Mouse (Mus musculus) limb, embryonic 13.5 days (tissue): ENCODE data around the gene Bean1. TPM values are rescaled to one million over a fixed set of nuclear protein-coding genes. Genes with fewer than 3 reads are reported as not detected.
A peak's percentile ranks its signal among the peaks of the same experiment; 100 is the strongest.

Experiments
- ATAC-seq: fragments of 200-750 bp; cut with Nextera tagmentation; 2 replicates; pipeline ENCODE4 v1.8.0; 2017; ENCODE audit warnings: low read depth, moderate number of reproducible peaks, moderate TSS enrichment; ENCODE audit not compliant: low FRiP score
- H3K27ac ChIP-seq: fragments of 300-500 bp; sonication (generic); 2 replicates; pipeline ENCODE4 v1.5.1; 2015; ENCODE audit warnings: inconsistent platforms, mild to moderate bottlenecking, moderate library complexity
- H3K27me3 ChIP-seq: fragments of 300-500 bp; sonication (generic); 2 replicates; pipeline ENCODE4 v1.6.1; 2015; ENCODE audit warnings: mild to moderate bottlenecking, inconsistent platforms
- H3K36me3 ChIP-seq: fragments of 300-500 bp; sonication (generic); 2 replicates; pipeline ENCODE4 v1.6.1; 2015; ENCODE audit warnings: inconsistent platforms, mild to moderate bottlenecking, moderate library complexity
- H3K4me1 ChIP-seq: fragments of 300-500 bp; sonication (generic); 2 replicates; pipeline ENCODE4 v1.6.1; 2015; ENCODE audit warnings: inconsistent platforms
- H3K4me2 ChIP-seq: fragments of 300-500 bp; sonication (generic); replicated peaks from 2 replicates; pipeline ENCODE4 v1.6.1; 2015; ENCODE audit warnings: inconsistent platforms, mild to moderate bottlenecking, moderate library complexity
- H3K4me3 ChIP-seq: fragments of 300-500 bp; sonication (generic); 2 replicates; pipeline ENCODE4 v1.5.1; 2015; ENCODE audit warnings: moderate library complexity, mild to moderate bottlenecking, inconsistent platforms
- H3K9ac ChIP-seq: fragments of 300-500 bp; sonication (generic); 2 replicates; pipeline ENCODE4 v1.6.1; 2015; ENCODE audit warnings: mild to moderate bottlenecking, inconsistent platforms
- H3K9me3 ChIP-seq: fragments of 300-500 bp; sonication (generic); 2 replicates; pipeline ENCODE4 v1.6.1; 2016; ENCODE audit warnings: inconsistent platforms
- WGBS: fragments of 180-500 bp; shearing (Covaris S2); methylation state at CpG from one replicate; pipeline ENCODE4 v1.1.7; 2015; 5-methylcytosine and 5-hydroxymethylcytosine counted together
- polyA plus RNA-seq: library from polyadenylated mRNA; unstranded; fragments of >200 nt; fragmentation: Nextera tagmentation; extraction: Ambion mirVana; gene quantifications from 2 replicates; pipeline ENCODE4 v1.2.1, GENCODE M21; 2015

Bean1 gene
- polyA plus RNA-seq, 1 experiment from 2014 or later = 0.95 TPM

DNA sequence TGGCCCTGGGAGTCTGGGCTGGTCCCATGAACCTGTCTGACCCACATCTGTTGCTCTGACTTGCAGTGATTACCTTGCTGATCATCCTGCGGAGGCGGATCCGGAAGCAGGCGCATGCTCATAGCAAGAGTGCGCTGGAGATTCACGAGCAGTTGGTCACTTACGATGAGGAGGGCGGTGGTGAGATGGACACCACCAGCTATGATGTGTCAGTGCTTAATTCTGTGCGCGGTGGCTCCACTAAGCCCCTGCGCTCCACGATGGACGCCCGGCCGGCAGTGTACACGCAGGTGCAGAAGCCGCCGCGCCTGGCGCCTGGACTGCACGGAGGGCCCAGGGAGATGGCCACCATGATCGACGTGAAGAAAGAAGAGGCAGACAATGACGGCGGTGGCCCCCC is 27.8 kb upstream of the Bean1 start:
- no peaks in the 10 kb centered on the region for H3K4me1 ChIP-seq
- H3K4me2 ChIP-seq = no peak overlapping the region
- ATAC-seq = no peak
- H3K9me3 ChIP-seq = no peaks in the 10 kb centered on the region
- no peaks in the 10 kb centered on the region for H3K27me3 ChIP-seq
- 87% methylated on average over 25 of the region's 25 CpGs for WGBS
- no peaks in the 10 kb centered on the region for H3K36me3 ChIP-seq
- no peak overlapping the region for H3K4me3 ChIP-seq
- no peak overlapping the region for H3K27ac ChIP-seq
- H3K9ac ChIP-seq = no peak overlapping the region

DNA sequence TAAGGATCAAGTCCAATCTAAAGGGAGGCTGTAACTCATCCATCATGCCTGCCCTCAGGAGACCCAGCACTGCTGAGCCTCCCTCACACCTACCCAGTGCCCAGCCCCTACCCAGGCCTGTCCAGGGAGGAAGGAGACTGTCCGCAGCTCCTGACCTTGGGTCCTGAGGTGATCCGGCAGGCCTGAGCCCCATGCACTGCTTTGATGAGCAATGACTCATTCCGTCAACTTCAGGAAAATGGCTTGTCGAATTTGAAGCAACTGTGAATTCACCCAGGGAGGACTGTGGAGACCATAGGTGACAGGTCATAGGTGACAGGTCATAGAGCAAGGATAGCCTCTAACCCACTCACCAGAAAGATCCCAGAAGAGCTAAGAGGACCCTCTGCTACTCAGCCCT is 26.9 kb upstream of the Bean1 start:
- Histone ChIP-seq H3K4me3 (no peak overlapping the region), H3K9ac (no peak overlapping the region), H3K4me2 (no peak overlapping the region), H3K27me3 (no peaks in the 10 kb centered on the region), H3K4me1 (no peaks in the 10 kb centered on the region), H3K9me3 (no peaks in the 10 kb centered on the region), H3K27ac (no peak overlapping the region), H3K36me3 (no peaks in the 10 kb centered on the region)
- 67% methylated on average over 4 of the region's 4 CpGs for WGBS
- no peak for ATAC-seq

DNA sequence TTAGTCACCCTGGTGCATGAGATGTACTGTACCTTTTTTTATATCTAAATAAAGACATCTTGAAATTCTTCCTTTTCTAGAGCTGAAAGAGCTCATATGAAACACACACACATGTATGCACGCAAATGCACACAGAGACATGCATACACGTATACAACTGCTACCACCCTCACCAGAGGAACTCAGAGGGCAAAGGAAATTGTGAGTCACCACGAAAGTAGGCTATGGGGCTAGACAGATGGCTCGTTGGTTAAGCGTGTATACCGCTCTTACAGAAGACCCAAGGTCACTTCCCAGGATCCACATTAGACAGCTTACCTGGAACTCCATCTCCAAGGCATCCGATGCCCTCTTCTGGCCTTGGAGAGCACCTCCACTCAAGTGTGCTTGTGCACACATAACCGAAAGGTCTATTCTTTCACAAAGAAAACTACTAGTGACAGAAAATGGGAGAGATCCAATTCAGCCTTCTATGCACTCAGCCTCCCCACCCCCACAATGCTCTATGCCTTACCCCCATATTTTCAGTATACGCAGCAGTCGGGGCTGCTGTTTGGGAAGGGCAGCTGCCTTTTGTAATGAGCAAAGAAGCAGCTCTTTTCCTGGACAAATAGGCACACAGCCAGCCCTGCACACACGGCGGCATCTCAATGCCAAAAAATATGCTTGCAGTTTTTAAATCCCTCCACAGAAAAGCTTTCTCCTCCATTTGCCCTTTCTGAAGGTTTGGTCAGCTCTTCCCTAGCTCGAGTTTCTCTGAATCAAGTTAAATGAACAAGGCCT is 25.6 kb upstream of the Bean1 start:
- no peak overlapping the region for H3K9ac ChIP-seq
- 84% methylated on average over 13 of the region's 13 CpGs for WGBS
- H3K9me3 ChIP-seq = no peaks in the 10 kb centered on the region
- H3K4me1 ChIP-seq = no peaks in the 10 kb centered on the region
- no peak for ATAC-seq
- H3K27ac ChIP-seq = no peak overlapping the region
- H3K36me3 ChIP-seq = no peaks in the 10 kb centered on the region
- H3K27me3 ChIP-seq = no peaks in the 10 kb centered on the region
- H3K4me2 ChIP-seq = no peak overlapping the region
- no peak overlapping the region for H3K4me3 ChIP-seq

DNA sequence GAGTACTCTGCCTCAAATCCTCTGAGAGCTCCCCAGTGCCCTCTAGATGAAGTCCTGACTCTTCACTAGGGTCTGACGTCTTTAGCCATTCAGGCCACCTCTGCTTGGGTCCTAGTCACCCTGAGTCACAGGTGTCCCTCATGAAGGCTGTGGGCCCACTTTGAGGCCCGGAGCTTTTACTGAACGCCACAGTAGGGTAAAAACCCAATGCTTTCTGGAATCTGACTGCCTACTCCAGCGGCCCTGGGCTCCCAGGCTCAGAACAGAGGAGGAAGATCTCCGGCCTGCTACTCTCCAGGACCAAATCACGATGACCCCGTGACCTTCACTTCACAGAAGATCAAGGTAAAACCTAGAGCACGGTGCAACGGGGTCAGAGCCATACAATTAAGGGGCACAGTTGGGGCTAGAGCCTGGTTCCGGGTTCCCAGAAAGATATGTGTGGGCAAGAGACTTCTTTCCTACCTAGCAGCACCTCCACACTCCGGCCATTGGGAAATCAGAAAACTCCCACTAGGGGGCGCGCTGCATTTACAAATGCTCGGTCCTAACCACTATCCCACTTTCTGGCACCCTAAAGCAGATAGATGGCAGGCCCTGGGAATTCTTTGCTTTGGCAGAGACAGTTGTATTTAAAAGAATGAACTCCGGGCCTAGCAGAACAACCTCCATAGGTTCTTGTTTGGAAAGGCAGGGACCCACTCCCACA is 24.1 kb upstream of the Bean1 start:
- Histone ChIP-seq H3K36me3 (no peaks in the 10 kb centered on the region), H3K4me1 (no peaks in the 10 kb centered on the region), H3K9me3 (no peaks in the 10 kb centered on the region), H3K9ac (no peak overlapping the region), H3K27ac (no peak overlapping the region), H3K4me2 (no peak overlapping the region), H3K27me3 (no peaks in the 10 kb centered on the region), H3K4me3 (no peak overlapping the region)
- peak; percentile 81; the same call in 1 of the 2 replicates for ATAC-seq
- WGBS = 32% methylated on average over 15 of the region's 15 CpGs

DNA sequence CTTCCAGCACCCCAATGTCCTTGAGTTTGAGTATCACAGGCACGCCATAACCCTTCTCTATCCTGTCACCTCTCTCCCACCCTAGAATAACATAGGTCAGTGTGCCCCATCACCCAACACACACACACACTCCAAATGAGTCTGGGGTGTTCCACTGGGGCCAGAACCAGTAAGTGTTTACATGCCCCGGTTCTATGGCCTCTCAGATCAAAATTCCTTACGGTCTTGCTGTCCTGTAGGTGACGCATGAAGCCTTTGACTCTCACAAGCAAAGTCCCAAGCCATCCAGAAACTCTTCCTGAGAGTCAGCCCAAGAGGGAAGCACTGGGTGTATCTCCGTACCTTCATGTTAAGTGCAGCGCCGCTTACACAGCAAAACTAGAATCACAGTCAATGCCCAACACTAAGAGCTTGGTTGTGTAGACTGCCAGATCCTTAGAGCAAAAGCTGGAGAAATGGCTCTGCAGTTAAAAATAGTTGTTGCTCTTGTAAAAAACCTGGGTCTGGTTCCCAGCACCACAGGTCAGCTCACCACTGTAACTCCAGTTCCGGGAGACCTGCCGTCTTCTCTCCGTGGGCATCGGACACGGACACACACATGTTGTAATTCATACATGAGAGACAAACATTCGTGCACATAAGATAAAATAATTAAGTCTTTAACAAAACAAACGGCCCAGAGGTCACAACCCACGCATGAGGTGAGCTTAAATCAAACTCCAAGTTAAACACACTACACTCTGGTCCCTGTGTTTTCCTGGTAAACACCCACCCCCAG is 23.3 kb upstream of the Bean1 start:
- H3K27ac ChIP-seq = no peak overlapping the region
- no peaks in the 10 kb centered on the region for H3K27me3 ChIP-seq
- no peak for ATAC-seq
- no peaks in the 10 kb centered on the region for H3K4me1 ChIP-seq
- H3K9ac ChIP-seq = no peak overlapping the region
- 88% methylated on average over 15 of the region's 15 CpGs for WGBS
- no peak overlapping the region for H3K4me3 ChIP-seq
- no peaks in the 10 kb centered on the region for H3K36me3 ChIP-seq
- H3K4me2 ChIP-seq = no peak overlapping the region
- no peaks in the 10 kb centered on the region for H3K9me3 ChIP-seq

DNA sequence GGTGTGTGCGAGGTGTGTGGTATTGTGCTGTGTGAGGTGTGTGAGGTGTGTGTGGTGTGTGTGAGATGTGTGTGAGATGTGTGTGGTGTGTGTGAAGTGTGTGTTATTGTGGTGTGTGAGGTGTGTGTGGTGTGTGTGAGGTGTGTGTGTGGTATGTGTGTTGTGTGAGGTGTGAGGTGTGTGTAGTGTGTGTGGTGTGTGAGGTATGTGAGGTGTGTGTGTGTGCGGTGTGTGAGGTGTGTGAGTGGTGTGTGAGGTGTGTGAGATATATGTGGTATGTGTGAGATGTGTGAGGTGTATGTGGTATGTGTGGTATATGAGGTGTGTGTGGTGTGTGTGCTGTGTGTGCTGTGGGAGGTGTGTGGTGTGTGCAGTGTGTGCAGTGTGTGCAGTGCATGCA is 22.3 kb upstream of the Bean1 start:
- Histone ChIP-seq H3K9ac (no peak overlapping the region), H3K36me3 (no peaks in the 10 kb centered on the region), H3K4me1 (no peaks in the 10 kb centered on the region), H3K4me2 (no peak overlapping the region), H3K27me3 (no peaks in the 10 kb centered on the region), H3K9me3 (no peaks in the 10 kb centered on the region), H3K4me3 (no peak overlapping the region), H3K27ac (no peak overlapping the region)
- no peak for ATAC-seq
- 92% methylated on average over 2 of the region's 2 CpGs for WGBS

DNA sequence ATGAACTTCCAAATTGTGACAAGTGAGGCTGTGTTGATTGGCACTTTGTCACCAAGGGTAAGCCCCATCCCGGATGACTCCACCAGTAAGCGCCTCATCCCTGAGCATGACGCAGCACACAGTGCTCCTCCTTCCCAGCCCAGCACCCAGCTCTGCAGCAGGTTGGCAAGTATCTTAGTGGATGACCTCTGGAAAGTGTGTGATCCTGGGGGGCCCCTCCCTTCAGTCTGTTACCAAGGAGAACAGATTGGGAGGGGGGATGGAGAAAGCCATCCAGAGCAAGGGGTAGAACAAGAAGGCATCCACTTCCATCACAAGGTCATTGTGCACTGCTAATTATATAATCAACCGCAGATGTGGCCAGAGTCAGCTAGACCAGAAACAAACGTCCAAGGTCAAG is 9.5 kb upstream of the Bean1 start:
- no peaks in the 10 kb centered on the region for H3K4me1 ChIP-seq
- peaks cover 3% of the 10 kb centered on the region; the same call in 1 of the 2 replicates for H3K27me3 ChIP-seq
- H3K36me3 ChIP-seq = no peaks in the 10 kb centered on the region
- 65% methylated on average over 5 of the region's 5 CpGs for WGBS
- no peaks in the 10 kb centered on the region for H3K9me3 ChIP-seq
- H3K27ac ChIP-seq = no peak overlapping the region
- H3K9ac ChIP-seq = no peak overlapping the region
- H3K4me2 ChIP-seq = no peak overlapping the region
- no peak overlapping the region for H3K4me3 ChIP-seq
- ATAC-seq = no peak

DNA sequence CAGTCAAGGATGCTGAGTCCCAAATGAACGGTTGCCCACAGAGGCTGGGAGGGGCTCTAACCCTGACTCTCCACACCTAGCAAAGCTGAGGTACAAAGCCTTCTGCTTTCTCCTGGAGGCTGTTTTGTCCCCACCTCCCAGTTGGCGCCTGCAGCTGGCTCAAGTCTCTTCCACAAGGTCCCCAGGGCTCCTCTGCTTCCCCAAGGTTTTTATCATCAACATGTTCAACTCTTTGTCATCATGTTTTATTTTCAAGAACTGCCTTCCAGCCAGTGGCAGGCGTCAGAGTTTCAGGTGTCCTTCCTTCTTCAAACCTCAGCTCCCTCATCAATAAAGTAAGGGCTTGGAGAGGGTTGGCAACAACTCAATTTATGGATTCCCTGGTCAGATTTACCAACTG is 781 bp upstream of the Bean1 start:
- H3K36me3 ChIP-seq = no peaks in the 10 kb centered on the region
- no peak overlapping the region for H3K27ac ChIP-seq
- H3K4me1 ChIP-seq = peaks cover 8% of the 10 kb centered on the region
- no peak overlapping the region for H3K4me2 ChIP-seq
- ATAC-seq = no peak
- no peaks in the 10 kb centered on the region for H3K9me3 ChIP-seq
- H3K4me3 ChIP-seq = no peak overlapping the region
- H3K9ac ChIP-seq = no peak overlapping the region
- WGBS = 73% methylated on average over 3 of the region's 3 CpGs
- H3K27me3 ChIP-seq = peaks cover 64% of the 10 kb centered on the region

DNA sequence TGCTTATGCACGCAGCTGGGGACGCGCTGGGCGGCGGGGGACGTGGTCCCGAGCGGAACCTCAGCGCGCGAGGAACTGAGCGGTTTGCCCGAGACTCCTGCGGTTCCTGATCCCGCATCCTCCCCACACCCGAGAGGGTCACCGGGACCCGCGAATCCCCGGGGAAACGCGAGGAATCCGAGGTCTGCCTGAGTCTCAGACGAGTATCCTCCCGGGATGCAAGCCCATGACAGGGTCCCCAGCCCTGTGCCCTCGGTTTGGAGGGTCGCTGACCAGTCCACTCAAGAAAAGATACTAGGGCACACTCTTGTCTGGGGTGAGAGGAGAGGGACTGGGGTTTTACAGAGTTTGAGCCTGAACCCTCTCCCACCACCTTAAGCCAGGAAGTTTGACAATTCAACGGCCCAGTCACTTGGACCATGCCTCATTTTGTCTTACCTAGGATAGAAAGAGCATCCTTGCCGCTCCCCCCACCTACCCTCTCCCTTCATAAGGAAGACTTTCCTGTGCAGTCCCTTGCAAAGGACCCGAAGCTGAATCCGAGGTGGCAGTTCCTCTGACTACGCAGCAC is 893 bp downstream of the Bean1 start:
- ATAC-seq = peak; percentile 25; the same call in 1 of the 2 replicates
- no peak overlapping the region for H3K27ac ChIP-seq
- H3K9me3 ChIP-seq = no peaks in the 10 kb centered on the region
- H3K4me1 ChIP-seq = peaks cover 8% of the 10 kb centered on the region
- peak overlapping the region; percentile 66 for H3K4me3 ChIP-seq
- peaks cover 70% of the 10 kb centered on the region for H3K27me3 ChIP-seq
- 7% methylated on average over 20 of the region's 32 CpGs for WGBS
- H3K9ac ChIP-seq = peak overlapping the region; percentile 78
- H3K4me2 ChIP-seq = peak overlapping the region; percentile 95
- H3K36me3 ChIP-seq = no peaks in the 10 kb centered on the region

DNA sequence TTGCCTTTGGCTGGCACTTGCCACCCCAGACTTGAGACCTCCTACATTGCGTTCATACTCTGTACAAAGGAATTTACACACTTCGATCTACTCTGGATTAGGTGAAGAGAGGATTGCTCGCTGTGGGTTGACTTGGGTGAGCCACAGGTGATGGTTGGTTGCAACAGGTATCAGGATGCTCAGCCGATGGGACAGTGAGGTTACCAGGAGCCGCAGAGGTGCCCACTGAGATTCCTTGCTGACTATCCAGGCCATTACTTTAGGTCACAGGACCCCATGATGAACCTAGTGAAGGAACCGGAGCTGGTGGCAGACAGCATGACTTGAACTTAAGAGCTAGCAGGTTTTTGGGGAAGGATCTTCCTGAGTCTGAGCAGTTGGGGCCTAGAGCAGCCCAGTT is 2.2 kb downstream of the Bean1 start:
- no peak overlapping the region for H3K9ac ChIP-seq
- no peak overlapping the region for H3K4me2 ChIP-seq
- 91% methylated on average over 6 of the region's 6 CpGs for WGBS
- H3K36me3 ChIP-seq = no peaks in the 10 kb centered on the region
- H3K4me1 ChIP-seq = peaks cover 8% of the 10 kb centered on the region
- ATAC-seq = no peak
- H3K4me3 ChIP-seq = no peak overlapping the region
- no peaks in the 10 kb centered on the region for H3K9me3 ChIP-seq
- H3K27me3 ChIP-seq = peaks cover 66% of the 10 kb centered on the region
- no peak overlapping the region for H3K27ac ChIP-seq

DNA sequence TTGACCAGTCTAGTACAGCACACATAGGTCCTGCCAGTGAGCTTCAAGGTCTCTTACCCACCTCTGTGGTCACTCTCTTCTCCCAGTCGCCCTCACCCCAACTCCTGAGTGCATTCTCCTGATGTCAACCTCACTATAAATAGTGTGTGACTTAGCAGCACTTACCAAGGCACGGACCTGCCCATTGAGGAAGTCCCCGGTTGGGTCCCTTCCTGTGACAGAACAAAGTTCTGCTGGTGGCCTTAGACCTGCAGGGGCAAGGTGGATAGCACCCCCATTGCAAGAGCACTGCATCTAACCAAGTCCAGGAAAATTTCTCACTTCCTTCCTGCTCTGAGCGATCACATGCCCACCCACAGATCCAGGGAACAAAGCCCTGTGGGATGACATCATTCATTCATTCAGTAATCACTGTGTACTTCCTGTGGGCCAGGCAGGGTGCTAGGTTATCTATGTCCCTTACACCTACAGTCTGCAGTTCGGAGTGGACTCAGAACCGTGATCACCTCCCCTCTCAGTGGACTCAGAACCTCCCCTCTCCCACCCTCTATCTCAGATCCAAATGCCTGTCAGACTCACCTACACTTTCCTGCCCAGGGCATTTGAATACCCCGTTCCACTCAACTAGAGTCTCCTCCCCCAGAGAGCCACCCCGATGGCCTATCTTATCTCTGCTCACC is 5.7 kb downstream of the Bean1 start:
- 67% methylated on average over 8 of the region's 8 CpGs for WGBS
- H3K4me2 ChIP-seq = no peak overlapping the region
- H3K27ac ChIP-seq = no peak overlapping the region
- no peaks in the 10 kb centered on the region for H3K36me3 ChIP-seq
- no peak for ATAC-seq
- peaks cover 41% of the 10 kb centered on the region for H3K27me3 ChIP-seq
- peaks cover 4% of the 10 kb centered on the region for H3K4me1 ChIP-seq
- H3K9ac ChIP-seq = no peak overlapping the region
- no peaks in the 10 kb centered on the region for H3K9me3 ChIP-seq
- no peak overlapping the region for H3K4me3 ChIP-seq
